Mouse (Mus musculus) ovary, adult 18-20 months (tissue): ENCODE data around the gene Gna11.
A peak's percentile ranks its signal among the peaks of the same experiment; 100 is the strongest.

ENCODE experiments used
- DNase-seq: peaks from one replicate; pipeline ENCODE4 v3.0.0; 2022; ENCODE audit warnings: low spot score, mixed read lengths

Gene Gna11

DNA sequence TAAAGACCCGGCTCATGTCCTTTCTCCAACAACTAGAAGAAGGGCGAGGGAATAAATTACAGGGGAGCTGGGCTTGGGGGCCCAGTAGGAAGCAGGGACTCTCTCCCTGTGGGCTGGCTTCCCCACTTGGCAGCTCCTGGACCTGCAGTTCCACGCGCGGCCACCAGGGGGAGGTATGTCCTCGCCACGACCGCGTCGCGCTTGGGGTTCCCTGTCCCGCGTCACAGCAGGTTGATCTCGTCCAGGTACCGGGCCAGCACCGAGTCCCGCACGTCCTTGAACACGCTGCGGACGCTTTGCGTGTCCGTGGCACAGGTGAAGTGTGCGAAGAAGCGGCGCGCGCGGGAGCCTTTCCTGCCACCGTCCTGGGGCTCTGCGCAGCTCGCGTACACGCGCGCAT lies 42.3 kb downstream of the Gna11 start:
- peak; percentile 55 for DNase-seq

DNA sequence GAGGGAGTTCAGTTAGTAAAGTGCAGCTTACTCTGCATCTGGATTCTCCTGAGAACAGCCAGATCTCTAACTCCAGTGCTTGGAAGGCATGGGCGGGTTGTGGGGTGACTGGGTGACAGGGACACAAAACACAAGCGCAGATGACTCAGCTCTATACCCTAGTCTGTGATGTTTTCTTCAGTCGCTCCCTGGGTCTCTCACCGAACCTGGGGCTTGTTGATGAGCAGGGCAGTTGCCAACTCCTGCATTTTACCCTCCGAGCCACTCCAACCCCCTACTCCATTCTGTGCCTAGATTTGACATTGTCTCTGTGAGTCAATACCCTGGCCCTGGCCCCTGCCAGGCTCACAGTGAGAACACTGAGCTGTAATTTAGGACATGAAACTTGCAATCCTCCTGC lies 43.1 kb downstream of the Gna11 start:
- DNase-seq: no peak

DNA sequence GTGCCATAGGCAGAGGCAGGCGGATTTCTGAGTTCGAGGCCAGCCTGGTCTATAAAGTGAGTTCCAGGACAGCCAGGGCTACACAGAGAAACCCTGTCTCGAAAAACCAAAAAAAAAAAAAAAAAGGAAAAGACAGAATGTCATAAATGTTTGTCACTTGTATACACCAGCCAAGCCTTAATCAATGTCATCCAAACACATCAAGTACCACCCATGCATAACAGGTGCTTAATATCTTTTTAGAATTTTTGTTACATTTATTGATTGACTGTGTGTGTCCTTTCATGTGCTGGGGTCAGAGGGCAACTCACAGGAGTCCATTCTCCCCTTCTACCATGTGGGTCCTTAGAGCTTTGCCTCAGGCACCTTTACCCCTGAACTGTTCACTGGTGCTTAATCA lies 45.0 kb downstream of the Gna11 start, which contains the start of gene S1pr4:
TSS of gene S1pr4 (minus strand) at position 101 of the 400 bp plus-strand sequence.
- no peak for DNase-seq

DNA sequence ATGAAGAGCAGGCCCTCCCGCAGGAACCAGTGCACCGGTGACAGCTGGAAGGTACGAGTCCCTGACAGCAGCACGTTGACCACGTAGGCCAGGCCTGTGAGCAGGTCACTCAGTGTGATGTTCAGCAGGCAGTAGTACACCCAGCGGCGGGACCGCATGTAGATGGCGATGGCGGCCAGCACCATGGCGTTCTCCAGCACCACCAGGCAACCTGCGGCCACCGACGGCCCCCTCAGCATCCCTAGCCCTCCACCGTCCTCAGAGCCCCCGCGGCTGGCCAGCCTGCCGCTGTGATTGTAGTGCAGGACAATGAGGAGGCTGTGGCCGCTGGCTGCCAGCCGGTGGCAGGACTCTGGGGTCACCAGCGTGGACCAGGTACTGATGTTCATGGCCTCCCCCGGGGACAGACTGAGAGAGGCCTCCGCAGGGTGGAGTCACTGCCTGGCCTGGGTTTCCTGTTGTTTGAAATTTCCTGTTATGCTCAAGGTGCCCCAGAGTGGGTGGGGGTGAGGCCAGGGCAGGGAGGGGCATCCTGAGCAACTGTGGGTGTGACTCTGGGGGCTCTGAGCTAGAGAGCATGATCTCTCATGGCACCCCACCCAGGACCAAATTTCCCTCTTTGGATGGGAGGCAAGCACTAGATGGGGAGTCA lies 45.6 kb downstream of the Gna11 start:
- no peak for DNase-seq

DNA sequence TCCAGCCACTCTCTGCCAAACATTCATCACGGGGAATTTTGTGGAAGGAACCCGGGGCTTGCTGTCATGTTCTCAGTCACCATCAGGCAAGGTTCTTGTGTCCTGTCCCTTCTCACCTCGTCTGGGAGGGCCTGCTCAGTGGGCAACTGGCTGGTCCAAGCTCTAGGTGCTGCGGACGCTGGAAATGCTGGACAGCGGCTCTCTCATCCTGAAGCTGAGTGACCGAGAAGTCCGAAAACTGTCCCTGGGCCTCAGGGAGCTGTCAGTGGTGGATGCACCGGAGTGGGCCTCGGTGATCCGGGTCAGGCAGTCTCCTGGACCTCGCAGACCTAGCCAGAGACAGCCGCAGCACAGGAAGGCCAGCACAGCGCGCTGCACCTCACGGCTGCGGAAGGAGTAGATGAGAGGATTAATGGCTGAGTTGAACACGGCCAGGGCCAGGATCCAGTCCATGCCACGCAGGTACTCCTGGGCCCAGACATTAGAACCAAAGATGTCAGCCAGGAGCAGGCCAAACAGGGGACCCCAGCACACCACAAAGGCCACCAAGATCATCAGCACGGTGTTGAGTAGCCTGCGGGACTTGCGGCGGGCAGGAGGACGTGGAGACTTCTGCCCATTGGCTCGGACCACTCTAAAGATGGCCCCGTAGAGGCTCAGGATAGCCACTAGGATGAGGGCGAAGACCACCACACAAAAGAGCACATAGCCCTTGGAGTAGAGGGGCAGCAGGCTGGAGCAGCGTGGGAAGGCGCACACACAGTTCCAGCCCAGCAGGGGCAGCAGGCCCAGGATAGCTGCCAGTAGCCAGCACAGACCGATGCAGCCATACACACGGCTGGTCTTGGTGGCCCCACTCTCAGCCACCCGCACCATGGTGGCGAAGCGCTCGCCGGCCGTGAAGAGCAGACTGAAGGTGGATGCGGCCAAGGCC lies 46.4 kb downstream of the Gna11 start:
- DNase-seq: no peak

DNA sequence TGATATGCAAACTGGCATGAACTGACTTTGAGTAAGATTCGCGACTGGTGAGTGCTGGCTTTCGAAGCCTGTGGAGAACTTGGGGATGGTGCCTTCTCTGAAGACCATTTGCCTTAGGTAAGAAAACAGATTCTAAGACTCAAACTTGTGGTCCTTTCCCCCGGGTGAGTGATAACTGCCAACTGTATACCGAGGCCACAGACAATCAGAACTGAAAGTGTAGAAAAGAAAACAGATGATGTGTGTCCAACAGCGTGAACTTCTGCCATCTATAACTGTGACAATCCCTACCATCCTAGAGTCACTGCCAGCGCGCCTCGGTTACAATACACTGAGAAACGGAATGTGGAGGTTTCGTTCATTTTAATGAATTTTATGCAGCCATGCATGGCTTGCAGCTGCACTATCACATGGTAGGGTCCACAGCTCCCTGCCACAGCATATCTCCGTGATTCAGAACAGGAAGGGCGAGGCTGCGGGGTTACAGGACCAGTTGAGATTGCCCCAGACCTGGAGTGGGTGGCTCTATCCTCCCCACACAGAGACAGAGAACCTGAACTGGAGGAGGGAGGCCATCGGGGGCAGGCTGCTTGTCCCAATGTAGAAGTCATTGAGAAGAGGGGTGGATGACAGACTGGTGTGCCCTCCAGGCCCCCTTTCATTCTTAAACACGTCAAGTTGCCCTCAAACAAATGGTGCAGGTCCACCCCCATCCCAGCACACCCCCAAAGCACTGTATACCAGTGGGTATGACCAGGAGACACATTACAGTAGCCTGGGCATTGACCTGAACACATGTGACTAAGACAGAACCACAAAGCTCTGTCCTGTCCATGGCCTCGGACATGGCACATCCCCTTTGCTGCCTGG lies 47.4 kb downstream of the Gna11 start:
- DNase-seq: no peak

DNA sequence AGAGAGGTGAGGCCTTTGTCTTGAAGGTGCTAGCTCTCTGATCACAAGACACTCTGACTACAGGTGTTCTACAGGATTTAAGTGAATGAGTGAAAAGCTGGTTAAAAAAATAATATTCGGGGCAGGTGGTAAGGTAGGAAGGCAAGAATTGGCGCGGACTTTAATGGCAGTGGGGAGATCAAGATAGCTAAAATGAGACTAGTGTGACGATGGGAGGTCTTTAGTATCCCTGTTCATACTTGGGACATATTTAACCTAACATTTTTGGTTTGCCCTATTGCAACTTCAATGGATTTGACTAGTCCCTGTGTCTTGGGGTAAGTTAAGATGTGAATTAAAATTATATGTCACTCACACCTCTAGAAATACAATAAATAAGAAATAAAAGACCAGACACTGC lies 48.0 kb downstream of the Gna11 start:
- DNase-seq: no peak

DNA sequence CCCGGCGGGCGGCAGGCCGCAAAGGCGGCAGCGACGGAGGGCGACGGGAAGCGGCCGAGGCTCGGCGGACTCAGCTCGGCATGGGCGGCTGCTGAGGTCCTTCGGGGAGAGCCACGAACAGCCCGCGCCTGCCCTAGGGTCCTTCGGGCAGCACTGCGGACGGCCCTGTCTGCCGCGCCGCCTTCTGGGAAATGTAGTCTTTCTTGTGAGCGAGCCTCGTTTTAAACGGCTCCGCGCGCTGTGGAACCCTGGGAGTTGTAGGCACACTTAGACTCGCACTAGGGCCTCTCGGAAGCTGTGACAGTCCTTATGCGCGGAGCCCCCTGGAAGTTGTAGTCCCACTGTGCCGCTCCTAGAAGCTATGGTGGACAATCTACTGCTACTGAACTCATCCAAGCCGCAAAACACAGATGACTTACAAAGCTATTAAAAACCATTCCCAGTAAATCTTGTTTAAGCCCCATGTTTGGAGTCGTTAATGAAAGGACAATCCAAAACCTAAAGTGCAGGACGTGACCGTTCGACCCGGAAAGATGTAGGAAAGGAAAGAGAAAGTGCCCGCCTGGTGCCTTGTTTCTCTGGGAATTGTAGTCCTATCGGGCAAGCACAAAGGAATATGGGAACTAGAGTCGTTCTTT lies 48.6 kb downstream of the Gna11 start, which contains the start of gene Ncln:
TSS of gene Ncln (minus strand) at position 129 of the 638 bp plus-strand sequence.
- peak; percentile 96 for DNase-seq

DNA sequence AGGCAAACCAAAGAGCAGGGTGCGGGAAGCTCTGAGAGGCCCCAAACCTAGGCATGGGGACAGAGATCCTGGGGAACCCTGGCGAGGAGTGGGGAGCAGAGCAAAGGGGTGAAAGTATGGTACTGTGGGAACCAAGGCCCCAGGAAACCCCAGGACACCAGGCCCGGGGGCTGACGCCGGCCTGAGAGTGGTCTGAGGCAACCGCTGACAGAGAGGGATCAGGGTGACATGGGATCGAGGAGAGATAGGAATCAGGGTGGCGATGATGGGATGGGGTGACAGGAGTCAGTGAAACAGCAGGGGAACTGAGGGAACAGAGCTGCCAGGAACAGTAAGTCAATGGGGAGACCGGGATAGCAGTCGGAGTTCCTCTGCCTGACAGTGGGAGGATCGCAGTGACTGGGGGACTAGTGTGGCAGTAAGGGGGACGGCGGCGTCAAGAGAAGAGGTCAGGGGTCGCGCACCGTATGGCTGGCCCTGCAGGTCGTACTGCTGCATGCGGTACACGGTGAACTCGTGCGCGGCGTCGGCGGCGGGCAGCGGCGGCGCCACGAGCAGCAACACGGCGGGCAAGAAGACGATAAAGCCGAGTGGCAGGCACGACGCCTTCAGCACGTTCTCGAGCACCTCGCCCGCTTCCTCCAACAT lies 49.2 kb downstream of the Gna11 start:
- DNase-seq: no peak

DNA sequence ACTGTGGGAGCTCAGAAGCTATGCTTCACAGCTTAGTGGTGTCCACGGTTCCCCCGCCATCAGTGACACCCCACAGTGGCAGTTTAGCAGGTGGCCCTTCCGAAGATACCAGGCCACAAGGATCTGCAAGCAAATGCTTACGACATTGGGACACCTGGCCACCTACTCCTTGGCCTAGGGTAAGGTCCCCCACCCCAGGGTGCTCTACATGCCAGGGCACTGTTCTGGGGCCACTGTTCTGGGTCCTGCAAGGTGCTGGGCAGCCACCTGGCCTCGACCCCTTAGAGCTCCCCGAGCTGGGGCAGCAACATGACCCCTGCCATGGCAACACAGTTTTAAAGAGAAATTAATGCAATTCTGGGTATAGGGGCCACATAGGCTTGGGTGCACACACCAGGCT lies 49.8 kb downstream of the Gna11 start:
- no peak for DNase-seq

DNA sequence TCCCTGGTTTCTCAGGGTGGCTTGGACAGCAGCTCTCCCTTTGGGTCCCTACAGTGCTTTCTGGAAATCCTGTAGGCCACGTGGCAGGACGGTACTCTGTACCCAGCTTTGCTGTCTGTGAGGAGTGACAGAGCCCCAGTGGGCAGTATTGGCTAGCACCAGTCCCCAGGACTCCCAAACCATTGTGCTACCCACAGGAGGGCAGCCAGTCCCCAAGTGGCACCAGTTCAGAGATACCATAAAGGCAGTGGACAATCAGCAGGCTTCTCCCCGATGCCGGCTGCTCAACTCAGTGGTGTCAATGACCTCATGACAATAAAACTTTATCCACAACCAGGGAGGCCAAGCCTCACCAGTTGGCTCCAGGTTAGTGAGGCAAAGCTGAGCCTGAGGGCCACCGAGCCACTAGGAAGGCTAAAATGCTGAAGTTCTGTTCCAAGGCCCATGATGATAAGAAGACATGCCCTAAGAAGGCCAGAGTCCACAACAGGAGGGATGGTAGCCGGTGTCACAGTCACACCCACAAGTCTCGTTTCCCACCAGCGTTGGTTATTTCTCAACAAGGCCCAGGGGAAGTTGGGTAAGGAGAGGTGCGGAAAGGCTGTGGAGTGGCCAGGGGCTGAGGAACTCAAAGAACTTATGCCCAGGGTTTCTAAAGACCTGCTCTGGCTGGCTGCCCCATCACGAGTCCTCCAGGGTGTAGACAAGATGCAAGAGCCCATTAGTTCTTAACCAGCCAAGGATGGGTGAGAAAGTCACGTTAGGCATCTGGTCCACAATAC lies 50.5 kb downstream of the Gna11 start:
- DNase-seq: no peak

DNA sequence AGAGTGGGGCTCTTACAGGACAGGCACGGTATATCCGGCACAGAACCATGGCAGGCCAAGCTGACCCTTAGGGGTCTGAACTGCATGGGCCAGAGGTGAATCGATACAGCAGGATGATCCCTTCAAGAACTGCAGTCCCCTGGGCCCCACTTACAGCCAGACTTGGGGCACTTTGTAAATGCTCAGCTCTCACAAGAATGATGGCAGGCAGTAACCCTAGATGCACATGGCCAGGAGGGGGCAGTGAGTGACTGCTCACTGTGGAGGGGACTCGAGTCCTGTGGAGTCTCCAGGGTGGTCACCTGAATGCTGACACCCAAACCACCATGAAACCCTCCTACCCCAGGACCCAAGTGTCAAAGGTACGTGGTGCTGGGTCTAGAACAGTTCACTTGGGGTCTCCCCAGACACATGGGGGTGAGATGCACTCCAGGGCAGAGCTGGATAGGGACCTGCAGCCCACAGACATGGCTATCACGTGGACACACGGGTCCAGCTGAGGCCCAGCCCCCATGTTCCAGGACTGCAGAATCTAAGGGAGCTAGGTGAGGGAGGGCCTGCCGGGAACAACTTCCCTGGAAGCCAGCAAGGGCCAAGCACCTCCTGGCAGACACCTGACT lies 51.3 kb downstream of the Gna11 start:
- DNase-seq: no peak

DNA sequence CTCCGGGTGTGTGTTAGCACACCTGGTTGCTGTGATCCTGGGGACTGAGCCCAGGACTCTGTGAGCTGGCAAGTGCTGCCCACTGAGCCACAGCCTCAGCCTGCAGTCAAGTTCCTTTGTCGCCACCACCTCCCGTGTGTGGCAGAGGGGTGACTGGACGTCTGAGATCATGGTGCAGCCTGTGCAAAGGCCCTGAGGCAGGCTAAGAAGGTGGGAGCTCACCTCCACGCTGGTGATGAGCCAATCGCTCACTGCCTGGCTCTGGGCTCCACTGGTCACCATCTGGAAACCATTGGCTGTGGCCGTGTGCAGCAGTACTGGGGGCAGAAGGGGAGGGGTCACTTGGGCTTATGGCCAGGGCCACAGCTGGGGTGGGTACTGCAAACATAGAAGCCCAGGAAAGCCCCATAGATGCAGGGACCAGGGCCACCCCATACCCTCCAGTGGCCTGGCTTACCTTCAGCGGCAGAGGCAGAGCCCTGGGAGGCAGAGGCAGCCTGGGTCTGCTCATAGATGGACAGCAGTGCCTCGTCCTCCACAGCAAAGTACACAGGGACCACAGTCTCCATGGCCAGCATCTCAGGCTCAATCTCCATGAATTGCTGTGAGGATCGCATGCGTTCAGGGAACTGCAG lies 52.3 kb downstream of the Gna11 start:
- DNase-seq: no peak

DNA sequence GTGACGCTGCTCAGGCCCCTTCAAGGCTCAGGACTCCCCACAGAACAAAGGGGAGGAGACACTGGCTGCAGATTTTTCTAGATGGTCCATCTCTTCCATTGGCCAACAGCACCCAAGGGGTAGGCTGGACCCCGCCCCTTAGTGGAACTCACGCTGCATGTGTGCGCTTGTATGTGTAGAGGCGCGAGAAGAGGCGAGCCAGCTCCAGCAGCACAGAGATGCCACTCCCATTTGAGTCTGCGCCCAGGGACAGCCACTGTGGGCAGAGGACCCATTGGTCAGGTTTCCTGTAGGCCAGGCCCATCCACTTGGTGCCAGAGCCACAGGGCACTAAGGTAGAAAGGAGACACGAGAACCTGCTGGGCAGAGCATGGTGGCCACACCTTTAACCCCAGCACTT lies 54.0 kb downstream of the Gna11 start:
- no peak for DNase-seq

DNA sequence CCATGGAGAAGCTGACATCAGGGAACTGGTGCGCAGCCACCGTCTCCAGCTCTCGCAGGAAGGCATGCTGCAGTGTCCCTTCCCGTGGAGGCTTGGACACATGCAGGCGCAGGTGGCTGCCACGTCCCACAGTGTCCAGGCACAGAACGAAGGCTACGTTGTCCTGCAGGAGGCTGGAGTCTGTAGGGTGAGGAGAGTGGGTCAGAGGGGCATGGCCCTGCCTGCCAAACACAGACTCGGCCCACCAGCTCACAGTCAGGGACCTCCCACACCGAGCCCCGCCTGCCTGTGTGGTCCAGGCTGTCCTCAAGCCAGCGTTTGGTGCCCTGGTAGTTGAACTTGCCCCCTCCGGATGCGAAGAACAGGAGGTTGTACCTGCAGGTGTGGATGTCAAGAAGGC lies 55.0 kb downstream of the Gna11 start:
- no peak for DNase-seq

DNA sequence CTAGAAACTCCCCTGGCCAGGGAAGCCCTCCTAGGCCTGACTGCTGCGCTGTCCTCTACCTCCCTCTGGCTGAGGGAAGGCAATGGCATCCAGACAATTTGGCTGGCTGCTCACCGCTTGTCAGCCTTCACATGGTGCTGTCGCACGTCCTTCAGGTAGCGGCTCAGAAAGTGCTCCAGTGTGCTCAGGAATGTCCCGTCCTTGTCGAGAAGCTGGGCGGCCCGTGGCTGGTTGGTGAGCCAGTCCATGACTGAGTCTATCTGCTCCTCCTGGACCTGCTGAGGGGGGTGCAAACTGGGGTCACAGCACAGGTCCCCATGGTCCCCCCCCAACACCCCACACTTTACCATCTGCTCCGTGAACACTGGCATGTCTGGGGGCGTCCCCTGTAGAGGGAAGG lies 56.9 kb downstream of the Gna11 start:
- no peak for DNase-seq

DNA sequence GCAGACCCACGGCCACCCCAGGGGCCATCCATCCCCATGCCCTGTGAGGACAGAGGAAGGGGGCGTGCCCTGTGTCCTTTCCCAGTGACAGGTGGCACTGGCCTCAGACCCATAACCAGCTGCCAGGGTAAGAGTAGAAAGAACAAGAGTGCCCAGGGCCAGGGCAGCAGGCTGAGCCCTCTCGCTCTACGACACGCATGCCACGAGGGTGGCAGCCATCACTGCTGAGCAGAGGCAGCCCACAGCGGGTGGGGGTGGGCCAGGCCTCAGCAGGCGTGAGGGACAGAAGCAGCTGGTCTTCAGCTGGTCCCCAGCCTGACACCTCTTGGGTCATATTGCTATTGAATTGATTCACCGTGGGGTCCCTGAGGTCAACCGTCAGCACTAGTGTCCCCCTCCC lies 58.5 kb downstream of the Gna11 start:
- DNase-seq: no peak

DNA sequence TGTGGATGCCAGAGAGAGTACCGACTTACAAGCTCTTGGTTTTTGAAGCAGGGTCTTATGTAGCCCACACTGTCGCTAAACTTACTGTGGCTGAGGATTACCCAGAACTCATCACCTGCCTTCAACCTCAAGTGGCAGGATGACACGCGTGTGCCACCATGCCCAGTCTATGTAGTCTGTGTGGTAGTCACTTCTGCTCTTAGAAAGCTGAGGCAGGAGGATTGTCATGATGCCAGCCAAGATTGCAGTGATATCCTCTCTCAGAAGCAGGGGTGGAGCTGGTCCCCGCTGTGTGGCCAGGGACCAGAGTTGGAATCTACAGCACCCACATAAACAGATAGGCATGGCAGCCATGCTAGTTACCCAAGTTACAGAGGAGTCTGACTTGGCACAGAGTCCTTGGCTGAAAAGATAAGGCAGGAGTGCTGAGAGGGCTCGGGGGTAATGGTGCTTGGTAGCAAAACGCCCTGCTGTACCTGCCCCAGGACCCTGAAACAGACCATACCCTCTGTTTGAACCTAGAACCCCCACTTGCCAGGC lies 59.4 kb downstream of the Gna11 start:
- no peak for DNase-seq

DNA sequence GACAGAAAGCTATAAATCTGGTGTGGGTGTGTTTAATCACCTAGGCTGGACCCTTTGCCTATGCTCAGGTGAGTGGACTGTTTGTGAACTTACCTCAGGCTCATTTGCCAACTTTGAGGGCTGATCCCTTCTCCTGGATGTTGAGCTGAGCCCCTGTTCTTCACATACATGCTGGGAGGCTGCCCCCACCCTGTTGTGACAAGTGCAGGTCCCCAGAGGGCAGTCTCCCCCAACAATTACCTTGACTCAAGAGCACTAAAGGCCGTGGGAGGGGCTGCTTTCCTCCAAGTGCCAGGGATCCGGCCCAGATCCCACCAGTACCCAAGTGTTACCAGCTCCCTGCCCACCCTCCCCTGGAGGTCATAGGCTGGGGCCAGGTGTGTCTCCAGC lies 59.9 kb downstream of the Gna11 start:
- no peak for DNase-seq
